Mouse (Mus musculus) G1E (cell line): ENCODE measurements around the gene Usp22.

Experiments used
- CTCF ChIP-seq: IDR thresholded peaks from 2 replicates; pipeline ENCODE4 v1.5.1; 2012; ENCODE audit warnings: low read depth, low read length, inconsistent platforms, mixed read lengths
- GATA1 ChIP-seq: IDR thresholded peaks from 2 replicates; pipeline ENCODE4 v1.6.1; 2012; ENCODE audit warnings: borderline replicate concordance, low read length, inconsistent platforms, mixed read lengths
- GATA2 ChIP-seq: IDR thresholded peaks from 2 replicates; pipeline ENCODE4 v1.6.1; 2012; ENCODE audit warnings: low read depth, low read length, inconsistent platforms, borderline replicate concordance
- POLR2AphosphoS5 ChIP-seq: IDR thresholded peaks from 2 replicates; pipeline ENCODE4 v1.6.1; 2012; ENCODE audit warnings: low read depth, low read length, inconsistent platforms; ENCODE audit not compliant: insufficient replicate concordance
- TAL1 ChIP-seq: conservative IDR thresholded peaks from 2 replicates; pipeline ENCODE4 v1.6.1; 2012; ENCODE audit warnings: low read depth, low read length, inconsistent platforms, mixed read lengths

DNA sequence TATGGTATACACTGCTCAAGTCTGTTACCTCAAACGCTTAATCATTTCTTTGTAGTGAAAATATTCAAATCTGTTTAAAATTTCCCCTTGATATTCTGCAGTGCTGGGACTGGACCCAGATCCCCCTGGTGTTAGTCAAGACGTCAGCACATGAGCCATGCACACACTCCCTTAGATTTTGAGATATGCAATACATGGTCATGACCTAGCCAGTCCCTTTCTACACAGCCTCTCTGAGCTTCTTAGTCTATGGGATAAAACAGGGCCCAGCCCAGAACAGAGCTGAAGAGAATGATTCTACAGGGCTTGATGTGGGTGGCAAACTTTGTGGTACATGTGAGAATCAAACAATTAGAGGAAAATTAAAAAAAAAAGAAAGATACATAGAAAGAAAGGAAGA is 33.2 kb downstream of the Usp22 start:
- TF ChIP-seq CTCF (no peak), TAL1 (no peak), GATA1 (no peak), GATA2 (no peak), POLR2AphosphoS5 (no peak)
